Mouse (Mus musculus) brain, adult 2 months (tissue): Measurements from ENCODE around the gene Ramp1.

Experiments used
- DNase-seq: peaks from one replicate; pipeline ENCODE4 v3.0.0; 2011; ENCODE audit warnings: low read depth, low spot score

The Ramp1 gene

GRCm38 (mm10) chr1:91199793-91200192, 20.2 kb downstream of the Ramp1 start:
- DNase-seq: peak; percentile 84

- DNase-seq: no peak
Measured at GRCm38 (mm10) chr1:91201122-91201521, 21.5 kb downstream of the Ramp1 start.

GRCm38 (mm10) chr1:91204221-91204765, 24.7 kb downstream of the Ramp1 start:
- DNase-seq: peak; percentile 63

GRCm38 (mm10) chr1:91205651-91206050, 26.0 kb downstream of the Ramp1 start:
- DNase-seq: no peak

- no peak for DNase-seq
Measured at GRCm38 (mm10) chr1:91206336-91206735, 26.7 kb downstream of the Ramp1 start.

GRCm38 (mm10) chr1:91206873-91207272, 27.3 kb downstream of the Ramp1 start:
- peak; percentile 86 for DNase-seq

GRCm38 (mm10) chr1:91207334-91208074, 27.9 kb downstream of the Ramp1 start:
- no peak for DNase-seq

GRCm38 (mm10) chr1:91209343-91209742, 29.7 kb downstream of the Ramp1 start:
- peak; percentile 89 for DNase-seq

- peak; percentile 93 for DNase-seq
Measured at GRCm38 (mm10) chr1:91209785-91210184, 30.2 kb downstream of the Ramp1 start.

GRCm38 (mm10) chr1:91211099-91211498, 31.5 kb downstream of the Ramp1 start:
- DNase-seq: peak; percentile 85

GRCm38 (mm10) chr1:91211591-91212008, 32.0 kb downstream of the Ramp1 start:
- DNase-seq: peak; percentile 62

- DNase-seq: no peak
Measured at GRCm38 (mm10) chr1:91215264-91215663, 35.6 kb downstream of the Ramp1 start.

- DNase-seq: no peak
Measured at GRCm38 (mm10) chr1:91215981-91216380, 36.4 kb downstream of the Ramp1 start.

GRCm38 (mm10) chr1:91216504-91217267, 37.1 kb downstream of the Ramp1 start:
- peak; percentile 50 for DNase-seq

GRCm38 (mm10) chr1:91219641-91220321, 40.2 kb downstream of the Ramp1 start:
- peak; percentile 50 for DNase-seq

- no peak for DNase-seq
Measured at GRCm38 (mm10) chr1:91220322-91220672, 40.7 kb downstream of the Ramp1 start.

GRCm38 (mm10) chr1:91226562-91226961, 46.9 kb downstream of the Ramp1 start:
- no peak for DNase-seq

GRCm38 (mm10) chr1:91227381-91228054, 47.9 kb downstream of the Ramp1 start:
- no peak for DNase-seq

GRCm38 (mm10) chr1:91231142-91231541, 51.5 kb downstream of the Ramp1 start:
- no peak for DNase-seq

- DNase-seq: no peak
Measured at GRCm38 (mm10) chr1:91231896-91232295, 52.3 kb downstream of the Ramp1 start.

- DNase-seq: no peak
Measured at GRCm38 (mm10) chr1:91235395-91235794, 55.8 kb downstream of the Ramp1 start.

GRCm38 (mm10) chr1:91237676-91238075, 58.1 kb downstream of the Ramp1 start:
- DNase-seq: no peak
